Mouse (Mus musculus) stomach, postnatal 0 days (tissue): ENCODE measurements around the gene Iqschfp.

ENCODE experiments used
- CTCF ChIP-seq: IDR thresholded peaks from 2 replicates; pipeline ENCODE4 v1.5.1; 2016; ENCODE audit warnings: antibody characterized with exemption, low read depth, mild to moderate bottlenecking, moderate library complexity
- EP300 ChIP-seq: optimal IDR thresholded peaks from 2 replicates; pipeline ENCODE3; 2016; ENCODE audit warnings: antibody characterized with exemption

DNA sequence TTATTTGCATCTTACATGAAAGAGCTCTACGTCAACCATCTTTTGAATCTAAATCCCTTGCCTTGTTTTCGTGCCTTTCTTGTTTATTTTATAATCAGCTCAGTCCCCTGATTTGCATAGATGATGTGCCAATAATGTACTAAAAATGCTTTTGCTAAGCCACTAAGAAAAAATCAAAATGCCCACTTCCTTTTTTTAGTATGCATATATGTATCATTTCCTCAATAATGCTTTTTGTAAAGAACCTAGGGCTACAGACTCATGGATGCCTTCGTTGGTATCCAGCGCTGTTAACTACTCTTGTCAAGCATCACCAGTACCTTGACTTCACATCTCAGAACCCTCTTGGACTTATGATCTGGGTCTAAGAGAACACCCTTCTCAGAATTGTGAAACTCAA, 741.5 kb downstream of the Iqschfp start:
- no peak for TF ChIP-seq CTCF
- no peak for TF ChIP-seq EP300
